10 mouse cellular contexts compared by ENCODE assay signal in the genomic region with DNA sequence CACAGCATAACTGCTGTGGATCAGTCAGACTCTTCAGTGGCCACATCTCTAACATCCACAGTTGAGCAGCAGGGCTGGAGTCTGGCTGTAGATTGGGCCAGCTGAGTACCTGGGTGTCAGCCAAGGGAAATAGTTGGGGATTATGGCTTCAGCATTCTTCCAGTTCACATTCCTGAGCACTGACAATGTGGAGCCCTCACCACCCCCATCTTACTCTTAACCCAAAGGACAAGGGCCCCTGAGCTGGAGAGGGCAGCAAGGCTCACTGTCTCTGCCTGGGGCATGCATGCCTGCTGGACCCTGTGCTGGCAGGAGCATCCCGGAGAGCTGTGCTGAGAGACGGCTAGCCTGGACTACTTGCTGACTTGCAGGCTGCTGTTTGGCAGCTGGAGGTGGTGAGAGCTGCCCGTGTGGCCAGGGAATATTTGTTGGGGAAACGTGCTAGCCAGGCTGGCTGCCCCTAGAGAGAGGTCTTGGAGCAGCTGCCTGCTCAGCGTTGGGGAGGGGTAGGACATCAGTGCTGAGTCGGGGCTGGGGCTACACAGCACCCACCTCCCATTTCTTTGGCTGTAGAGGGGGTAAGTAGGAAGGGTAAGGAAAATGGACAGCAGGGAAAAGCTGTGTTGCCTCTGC. TPM values are rescaled to one million over a fixed set of nuclear protein-coding genes. Genes with fewer than 3 reads are reported as not detected.
DNase-seq lines count a peak whose midpoint lies in the region; ATAC-seq lines count a peak whose summit lies in the region.
"Had no signal": no experiment of that assay in that cellular context is flagged by ENCODE, and none has a peak within 500 bp of the region (broad histone marks: within the 10 kb centered on the region; RNA-seq: fewer than 3 reads in every experiment).

No protein-coding gene starts in this region.

- H3K4me1 ChIP-seq in forebrain, embryonic 12.5 days, result no peaks in the 10 kb centered on the region
- 0 out of 2 replicates have a peak, but pooled peaks cover 4% of the 10 kb centered on the region for H3K4me1 ChIP-seq in forebrain, embryonic 10.5 days
- H3K4me1 ChIP-seq in liver, embryonic 15.5 days (replicated peaks), result peaks cover 33% of the 10 kb centered on the region
- H3K4me1 ChIP-seq: limb, embryonic 12.5 days had no signal

- H3K27ac ChIP-seq in forebrain, embryonic 12.5 days, result 0 out of 2 replicates have a peak overlapping the region, but pooled peaks have one; percentile 19
- H3K27ac ChIP-seq in forebrain, embryonic 10.5 days, result no peak overlapping the region
- peak overlapping the region; percentile 82 for H3K27ac ChIP-seq in liver, embryonic 15.5 days (replicated peaks)
- H3K27ac ChIP-seq: limb, embryonic 12.5 days had no signal

- ATAC-seq in forebrain, embryonic 12.5 days (ENCODE audit: low FRiP score), result no peak
- ATAC-seq in liver, embryonic 15.5 days (ENCODE audit: insufficient read depth), result no peak

- H3K4me2 ChIP-seq in forebrain, embryonic 12.5 days, result no peak overlapping the region
- H3K4me2 ChIP-seq in liver, embryonic 15.5 days, result 0 out of 2 replicates have a peak overlapping the region, but pooled peaks have one; percentile 25
- H3K4me2 ChIP-seq: limb, embryonic 12.5 days had no signal

- H3K9ac ChIP-seq in forebrain, embryonic 12.5 days, result no peak overlapping the region
- H3K9ac ChIP-seq in liver, embryonic 15.5 days, result no peak overlapping the region
- H3K9ac ChIP-seq: limb, embryonic 12.5 days had no signal

- DNase-seq in forebrain, embryonic 10.5 days (ENCODE audit: extremely low spot score, low spot score), result no peak
- DNase-seq in NIH3T3 (ENCODE audit: low read depth), result peak; percentile 93
- peak; percentile 50 to 69 for DNase-seq in heart, postnatal 14 days
- DNase-seq in frontal cortex, adult 2 months (ENCODE audit: extremely low spot score in 1 of 2, low spot score in 1 of 2), result no peak
- DNase-seq in B cell, adult 2 months, result no peak
- DNase-seq in adrenal gland, adult 8-10 months, result no peak

- H3K9me3 ChIP-seq in forebrain, embryonic 12.5 days, result no peaks in the 10 kb centered on the region
- no peaks in the 10 kb centered on the region for H3K9me3 ChIP-seq in forebrain, embryonic 10.5 days
- no peaks in the 10 kb centered on the region for H3K9me3 ChIP-seq in liver, embryonic 15.5 days (replicated peaks)
- H3K9me3 ChIP-seq: limb, embryonic 12.5 days had no signal

- 88% methylated on average over 6 of the region's 6 CpGs for WGBS in forebrain, embryonic 12.5 days
- 89% methylated on average over 6 of the region's 6 CpGs for WGBS in forebrain, embryonic 10.5 days
- WGBS in liver, embryonic 15.5 days (ENCODE audit: insufficient replicate concordance), result 87% methylated on average over 6 of the region's 6 CpGs

- H3K4me3 ChIP-seq in forebrain, embryonic 12.5 days (replicated peaks), result no peak overlapping the region
- no peak overlapping the region for H3K4me3 ChIP-seq in forebrain, embryonic 10.5 days
- no peak overlapping the region for H3K4me3 ChIP-seq in liver, embryonic 15.5 days (replicated peaks)
- H3K4me3 ChIP-seq: limb, embryonic 12.5 days had no signal

- H3K36me3 ChIP-seq in forebrain, embryonic 12.5 days (replicated peaks), result peaks cover 85% of the 10 kb centered on the region
- peaks cover 96% of the 10 kb centered on the region for H3K36me3 ChIP-seq in forebrain, embryonic 10.5 days (replicated peaks)
- H3K36me3 ChIP-seq in liver, embryonic 15.5 days (replicated peaks), result peaks cover 75% of the 10 kb centered on the region

- no peaks in the 10 kb centered on the region for H3K27me3 ChIP-seq in forebrain, embryonic 12.5 days
- H3K27me3 ChIP-seq in forebrain, embryonic 10.5 days (ENCODE audit: poor library complexity, severe bottlenecking), result no peaks in the 10 kb centered on the region
- no peaks in the 10 kb centered on the region for H3K27me3 ChIP-seq in liver, embryonic 15.5 days
- H3K27me3 ChIP-seq: limb, embryonic 12.5 days had no signal

- intact Hi-C loops in heart, postnatal 14 days (cut with DNase I), result loop anchor here (1.0 to 2.0 kb wide), 3 partner anchors 43 to 196 kb away; partner anchors contain the start of gene Celf1

RNA-seq across cellular contexts. Expression of gene Psmc3, which starts 8.2 kb away (rescaled TPM):
- polyA plus RNA-seq in forebrain, embryonic 12.5 days (2016; fragmentation: Nextera tagmentation; extraction: Ambion mirVana), result 294 and 301 TPM in 2 replicates
- 361 TPM in 2 replicates for polyA plus RNA-seq in forebrain, embryonic 10.5 days (2016; fragmentation: Nextera tagmentation; extraction: Ambion mirVana)
- 100 to 1,000 TPM; 209 to 211 TPM for total RNA-seq in heart, postnatal 14 days (2021)
- 138 and 146 TPM in 2 replicates for polyA plus RNA-seq in liver, embryonic 15.5 days (2015; fragmentation: Nextera tagmentation; extraction: Ambion mirVana)
- 183 and 195 TPM in 2 replicates for polyA plus RNA-seq in frontal cortex, adult 2 months (2012; rRNA removed)
- total RNA-seq in adrenal gland, adult 8-10 months (2022), result 100 to 1,000 TPM; 172 to 187 (median 179) TPM

RNA-seq across cellular contexts. Expression of gene Slc39a13, which starts 8.3 kb away (rescaled TPM):
- polyA plus RNA-seq in forebrain, embryonic 12.5 days (2016; fragmentation: Nextera tagmentation; extraction: Ambion mirVana), result 22.6 and 24.3 TPM in 2 replicates
- polyA plus RNA-seq in forebrain, embryonic 10.5 days (2016; fragmentation: Nextera tagmentation; extraction: Ambion mirVana), result 17.8 and 17.9 TPM in 2 replicates
- 10 to 100 TPM; 24.7 to 25.5 TPM for total RNA-seq in heart, postnatal 14 days (2021)
- polyA plus RNA-seq in liver, embryonic 15.5 days (2015; fragmentation: Nextera tagmentation; extraction: Ambion mirVana), result 10.9 and 13.6 TPM in 2 replicates
- polyA plus RNA-seq in frontal cortex, adult 2 months (2012; rRNA removed), result 53.8 and 54.3 TPM in 2 replicates
- total RNA-seq in adrenal gland, adult 8-10 months (2022), result 10 to 100 TPM; 31.4 to 57.3 (median 43.5) TPM

RNA-seq across cellular contexts. Expression of gene Spi1, which starts 20.2 kb away (rescaled TPM):
- polyA plus RNA-seq in forebrain, embryonic 12.5 days (2016; fragmentation: Nextera tagmentation; extraction: Ambion mirVana), result 1.7 and 2.7 TPM in 2 replicates
- 2.8 and 3.1 TPM in 2 replicates for polyA plus RNA-seq in forebrain, embryonic 10.5 days (2016; fragmentation: Nextera tagmentation; extraction: Ambion mirVana)
- total RNA-seq in heart, postnatal 14 days (2021), result 1 to 10 TPM; 4.1 TPM
- 25.9 and 26.9 TPM in 2 replicates for polyA plus RNA-seq in liver, embryonic 15.5 days (2015; fragmentation: Nextera tagmentation; extraction: Ambion mirVana)
- 9.7 and 12.0 TPM in 2 replicates for polyA plus RNA-seq in frontal cortex, adult 2 months (2012; rRNA removed)
- total RNA-seq in adrenal gland, adult 8-10 months (2022), result 1 to 10 TPM; 6.3 to 9.6 (median 7.9) TPM

RNA-seq across cellular contexts. Expression of gene Rapsn, which starts 26.5 kb away (rescaled TPM):
- 1.9 and 2.6 TPM in 2 replicates for polyA plus RNA-seq in forebrain, embryonic 12.5 days (2016; fragmentation: Nextera tagmentation; extraction: Ambion mirVana)
- 4.9 and 5.2 TPM in 2 replicates for polyA plus RNA-seq in forebrain, embryonic 10.5 days (2016; fragmentation: Nextera tagmentation; extraction: Ambion mirVana)
- total RNA-seq in heart, postnatal 14 days (2021), result 10 to 100 TPM; 11.6 to 12.4 TPM
- polyA plus RNA-seq in liver, embryonic 15.5 days (2015; fragmentation: Nextera tagmentation; extraction: Ambion mirVana), result 1.1 TPM in 2 replicates
- 1.1 and 1.7 TPM in 2 replicates for polyA plus RNA-seq in frontal cortex, adult 2 months (2012; rRNA removed)
- 1 to 10 TPM; 1.6 to 7.5 (median 3.5) TPM for total RNA-seq in adrenal gland, adult 8-10 months (2022)
- polyA plus RNA-seq: erythroblast, embryonic 14.5 days had no signal

RNA-seq across cellular contexts. Expression of gene Mybpc3, which starts 56.0 kb away (rescaled TPM):
- polyA plus RNA-seq in forebrain, embryonic 12.5 days (2016; fragmentation: Nextera tagmentation; extraction: Ambion mirVana), result 0.14 and 0.19 TPM in 2 replicates
- not detected in 2 replicates for polyA plus RNA-seq in forebrain, embryonic 10.5 days (2016; fragmentation: Nextera tagmentation; extraction: Ambion mirVana)
- 1,000 to 10,000 TPM; 1,701 to 1,920 TPM for total RNA-seq in heart, postnatal 14 days (2021)
- 0.15 and 0.17 TPM in 2 replicates for polyA plus RNA-seq in liver, embryonic 15.5 days (2015; fragmentation: Nextera tagmentation; extraction: Ambion mirVana)
- polyA plus RNA-seq in frontal cortex, adult 2 months (2012; rRNA removed), result 0.30 and 0.61 TPM in 2 replicates
- total RNA-seq in adrenal gland, adult 8-10 months (2022), result under 1 TPM; 0.09 to 0.62 (median 0.26) TPM
- polyA plus RNA-seq: erythroblast, embryonic 14.5 days had no signal

Comparison
In these comparisons a context has a peak if more than half of its experiments do, and no peak if none do; other contexts are left out.
1. DNase-seq: peak in NIH3T3 (single experiment) and heart, postnatal 14 days (2 of 2); none in forebrain, embryonic 10.5 days (single experiment), frontal cortex, adult 2 months (0 of 2), B cell, adult 2 months (0 of 2) and adrenal gland, adult 8-10 months (single experiment).